Mouse (Mus musculus): Measurements from ENCODE around the gene Rtbdn.

DNA sequence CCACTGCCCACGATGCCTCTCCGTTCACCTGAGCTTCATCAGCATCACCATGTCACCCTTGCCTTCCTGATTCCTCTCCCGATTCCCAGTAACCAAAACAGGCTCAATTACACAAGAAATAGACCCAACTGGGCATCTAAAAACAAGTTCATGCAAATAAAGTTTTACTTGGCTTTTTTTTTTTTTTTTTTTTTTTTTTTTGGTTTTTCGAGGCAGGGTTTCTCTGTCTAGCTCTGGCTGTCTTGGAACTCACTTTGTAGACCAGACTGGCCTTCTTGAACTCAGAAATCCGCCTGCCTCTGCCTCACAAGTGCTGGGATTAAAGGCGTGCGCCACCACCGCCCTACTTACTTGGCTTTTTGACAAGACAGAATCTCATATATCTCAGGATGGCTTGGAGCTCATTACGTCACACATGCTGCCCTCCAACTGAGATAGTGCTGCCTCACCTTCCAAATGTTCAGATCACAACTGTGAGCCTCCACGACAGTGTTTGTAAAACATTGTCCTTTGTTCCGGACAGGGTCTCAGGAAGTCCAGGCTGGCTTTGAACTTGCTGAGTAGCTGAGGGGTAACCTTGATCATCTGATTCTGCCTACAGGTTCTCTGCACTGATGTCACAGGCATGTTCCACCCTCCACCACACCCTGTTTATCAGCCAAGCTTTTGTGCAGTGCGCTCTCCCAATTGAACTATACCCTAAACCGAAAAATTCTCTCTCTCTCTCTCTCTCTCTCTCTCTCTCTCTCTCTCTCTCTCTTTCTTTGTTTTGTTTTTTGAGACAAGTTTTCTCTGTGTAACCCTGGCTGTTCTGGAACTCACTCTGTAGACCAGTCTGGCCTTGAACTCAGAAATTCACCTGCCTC, 8.9 kb upstream of the Rtbdn start:
- no peak for TF ChIP-seq POLR2A (IDR thresholded peaks at IDR 0.05; ENCODE audit: insufficient read depth, low read length)
- no peak for TF ChIP-seq CTCF (IDR thresholded peaks at IDR 0.05; ENCODE audit: low read depth, low read length)
- no peak for TF ChIP-seq EP300 (IDR thresholded peaks at IDR 0.05; ENCODE audit: insufficient read depth, low read depth, low read length)

All from ES-Bruce4 (cell line).